Mouse (Mus musculus): ENCODE measurements around the gene Incenp.
A peak's percentile ranks its signal among the peaks of the same experiment; 100 is the strongest.
"Not testable (repeated sequence)": the region's sequence is repeated elsewhere in the genome, so short reads cannot be mapped to it uniquely, and the experiment has no call there.

Incenp gene

GRCm38 (mm10) chr19:9918176-9918861, 19.0 kb upstream of the Incenp start:
- DNase-seq (ENCODE audit: low spot score), result no peak

GRCm38 (mm10) chr19:9917727-9918126, 18.4 kb upstream of the Incenp start:
- DNase-seq (ENCODE audit: low spot score), result no peak

GRCm38 (mm10) chr19:9915935-9916334, 16.6 kb upstream of the Incenp start:
- peak; percentile 91 for DNase-seq (ENCODE audit: low spot score)

GRCm38 (mm10) chr19:9914346-9914745, 15.0 kb upstream of the Incenp start:
- no peak for DNase-seq (ENCODE audit: low spot score)

GRCm38 (mm10) chr19:9913784-9914183, 14.4 kb upstream of the Incenp start:
- no peak for DNase-seq (ENCODE audit: low spot score)

GRCm38 (mm10) chr19:9911314-9911754, 12.0 kb upstream of the Incenp start:
- peak; percentile 87 for DNase-seq (ENCODE audit: low spot score)

- no peak for DNase-seq (ENCODE audit: low spot score)
Measured at GRCm38 (mm10) chr19:9909351-9909750, 10.0 kb upstream of the Incenp start.

- DNase-seq (ENCODE audit: low spot score), result not testable (repeated sequence)
Measured at GRCm38 (mm10) chr19:9900696-9901095, 1.3 kb upstream of the Incenp start.

GRCm38 (mm10) chr19:9899780-9900146, 412 bp upstream of the Incenp start:
- DNase-seq (ENCODE audit: low spot score), result no peak

GRCm38 (mm10) chr19:9898339-9899066, 848 bp downstream of the Incenp start:
- peak; percentile 44 for DNase-seq (ENCODE audit: low spot score)

- DNase-seq (ENCODE audit: low spot score), result no peak
Measured at GRCm38 (mm10) chr19:9896067-9896466, 3.3 kb downstream of the Incenp start.

- no peak for DNase-seq (ENCODE audit: low spot score)
Measured at GRCm38 (mm10) chr19:9886771-9887170, 12.6 kb downstream of the Incenp start.

- DNase-seq (ENCODE audit: low spot score), result no peak
Measured at GRCm38 (mm10) chr19:9886348-9886747, 13.0 kb downstream of the Incenp start.

GRCm38 (mm10) chr19:9878186-9878835, 21.0 kb downstream of the Incenp start:
- no peak for DNase-seq (ENCODE audit: low spot score)

GRCm38 (mm10) chr19:9865466-9865865, 33.9 kb downstream of the Incenp start:
- no peak for DNase-seq (ENCODE audit: low spot score)

- no peak for DNase-seq (ENCODE audit: low spot score)
Measured at GRCm38 (mm10) chr19:9864856-9865255, 34.5 kb downstream of the Incenp start.

- DNase-seq (ENCODE audit: low spot score), result not testable (repeated sequence)
Measured at GRCm38 (mm10) chr19:9860821-9861220, 38.5 kb downstream of the Incenp start.

GRCm38 (mm10) chr19:9849368-9850075, 49.8 kb downstream of the Incenp start:
- DNase-seq (ENCODE audit: low spot score), result peak; percentile 8

GRCm38 (mm10) chr19:9847262-9847661, 52.1 kb downstream of the Incenp start, which contains the start of gene Scgb2a2:
Gene Scgb2a2, plus strand, starts transcription at chr19:9847562.
- DNase-seq (ENCODE audit: low spot score), result no peak

GRCm38 (mm10) chr19:9837341-9837715, 62.0 kb downstream of the Incenp start:
- no peak for DNase-seq (ENCODE audit: low spot score)

GRCm38 (mm10) chr19:9836581-9837340, 62.6 kb downstream of the Incenp start:
- not testable (repeated sequence) for DNase-seq (ENCODE audit: low spot score)

All from embryo, embryonic 10.5 days (tissue).